Mouse (Mus musculus) MEL (cell line): ENCODE results near the gene Pum1. TPM values are rescaled to one million over a fixed set of nuclear protein-coding genes. Genes with fewer than 3 reads are reported as not detected.
A peak's percentile ranks its signal among the peaks of the same experiment; 100 is the strongest.

Experiments
- DNase-seq: peaks from one replicate; pipeline ENCODE4 v3.0.0; 2011; ENCODE audit warnings: low read depth, low spot score
- H3K27ac ChIP-seq: 2 replicates; pipeline ENCODE4 v1.5.1; 2012; ENCODE audit warnings: low read depth, mild to moderate bottlenecking, control low read depth, low read length, moderate library complexity; ENCODE audit not compliant: control insufficient read depth
- H3K27me3 ChIP-seq, 2 experiments: fragments of 150-350 bp in 1 of 2; sonication (generic) in 1 of 2; 2 replicates each; pipeline ENCODE4 v1.6.1; 2012; ENCODE audit warnings: low read length in 2 of 2, mild to moderate bottlenecking in 2 of 2, improper control_type of control experiment in 1 of 2, moderate library complexity in 1 of 2; ENCODE audit not compliant: insufficient read depth in 2 of 2, control insufficient read depth in 1 of 2
- H3K36me3 ChIP-seq, 2 experiments: 2 replicates each; pipeline ENCODE4 v1.6.1; 2012 to 2014; ENCODE audit warnings: low read length in 2 of 2, improper control_type of control experiment in 1 of 2, inconsistent platforms in 1 of 2, mild to moderate bottlenecking in 1 of 2; ENCODE audit not compliant: insufficient read depth in 2 of 2, control insufficient read depth in 1 of 2
- H3K4me1 ChIP-seq, 2 experiments: fragments of 150-350 bp in 1 of 2; sonication (generic) in 1 of 2; 2 replicates each; pipeline ENCODE4 v1.6.1; 2012; ENCODE audit warnings: low read length in 2 of 2, improper control_type of control experiment in 1 of 2, mild to moderate bottlenecking in 1 of 2; ENCODE audit not compliant: insufficient read depth in 2 of 2, control insufficient read depth in 1 of 2
- H3K4me3 ChIP-seq, 2 experiments: fragments of 150-350 bp in 1 of 2; sonication (generic) in 1 of 2; 2 replicates each; pipeline ENCODE4 v1.5.1; 2012; ENCODE audit warnings: low read depth in 2 of 2, low read length in 2 of 2, mild to moderate bottlenecking in 2 of 2, moderate library complexity in 2 of 2, control low read depth in 1 of 2, improper control_type of control experiment in 1 of 2; ENCODE audit not compliant: control insufficient read depth in 1 of 2, insufficient read depth in 1 of 2
- H3K79me2 ChIP-seq: 2 replicates; pipeline ENCODE4 v1.6.1; 2012; ENCODE audit warnings: mild to moderate bottlenecking, low read length, moderate library complexity; ENCODE audit not compliant: control insufficient read depth, poor library complexity, insufficient read depth
- H3K9ac ChIP-seq: 2 replicates; pipeline ENCODE4 v1.6.1; 2012; ENCODE audit warnings: low read depth, mild to moderate bottlenecking, control low read depth, low read length, moderate library complexity; ENCODE audit not compliant: control insufficient read depth, poor library complexity, severe bottlenecking
- H3K9me3 ChIP-seq: fragments of 150-350 bp; sonication (generic); replicated peaks from 2 replicates; pipeline ENCODE4 v1.6.1; 2012; ENCODE audit warnings: mild to moderate bottlenecking, low read length, improper control_type of control experiment, moderate library complexity; ENCODE audit not compliant: insufficient read depth
- CHD2 ChIP-seq: IDR thresholded peaks from 2 replicates; pipeline ENCODE4 v1.6.1; 2011; ENCODE audit warnings: low read length, improper control_type of control experiment
- E2F4 ChIP-seq: IDR thresholded peaks from 2 replicates; pipeline ENCODE4 v1.6.1; 2011; ENCODE audit warnings: low read depth, low read length, improper control_type of control experiment, borderline replicate concordance
- ELF1 ChIP-seq: IDR thresholded peaks from 2 replicates; pipeline ENCODE4 v1.6.1; 2014; ENCODE audit warnings: low read depth, mild to moderate bottlenecking, inconsistent platforms, low read length, improper control_type of control experiment, moderate library complexity
- ETS1 ChIP-seq: IDR thresholded peaks from 2 replicates; pipeline ENCODE4 v1.6.1; 2012; ENCODE audit warnings: low read depth, mild to moderate bottlenecking, inconsistent platforms, low read length, improper control_type of control experiment, moderate library complexity
- KAT2A ChIP-seq: conservative IDR thresholded peaks from 2 replicates; pipeline ENCODE4 v1.6.1; 2012; ENCODE audit warnings: low read depth, low read length, improper control_type of control experiment, inconsistent platforms
- MAX ChIP-seq: IDR thresholded peaks from 2 replicates; pipeline ENCODE4 v1.6.1; 2011; ENCODE audit warnings: low read length, improper control_type of control experiment
- MEF2A ChIP-seq: IDR thresholded peaks from 2 replicates; pipeline ENCODE4 v1.6.1; 2014; ENCODE audit warnings: low read depth, mild to moderate bottlenecking, inconsistent platforms, low read length, improper control_type of control experiment; ENCODE audit not compliant: poor library complexity, insufficient replicate concordance, severe bottlenecking; ENCODE audit errors: extremely low read depth
- POLR2A ChIP-seq, 2 experiments: IDR thresholded peaks; 2 replicates each; pipeline ENCODE4 v1.6.1; 2011 to 2012; ENCODE audit warnings: low read length in 2 of 2, mild to moderate bottlenecking in 2 of 2, control low read depth in 1 of 2, improper control_type of control experiment in 1 of 2, low read depth in 1 of 2, moderate library complexity in 1 of 2; ENCODE audit not compliant: control insufficient read depth in 1 of 2, insufficient read depth in 1 of 2, poor library complexity in 1 of 2
- POLR2AphosphoS5 ChIP-seq: IDR thresholded peaks from 2 replicates; pipeline ENCODE4 v1.6.1; 2012; ENCODE audit warnings: low read depth, borderline replicate concordance, mild to moderate bottlenecking, inconsistent platforms, low read length, moderate library complexity, mixed read lengths
- SMC3 ChIP-seq: IDR thresholded peaks from 2 replicates; pipeline ENCODE4 v1.6.1; 2011; ENCODE audit warnings: low read depth, low read length, improper control_type of control experiment
- TAL1 ChIP-seq: IDR thresholded peaks from 2 replicates; pipeline ENCODE4 v1.6.1; 2012; ENCODE audit warnings: mild to moderate bottlenecking, inconsistent platforms, low read length, moderate library complexity, mixed read lengths
- TCF12 ChIP-seq: IDR thresholded peaks from 2 replicates; pipeline ENCODE4 v1.6.1; 2014; ENCODE audit warnings: low read depth, mild to moderate bottlenecking, inconsistent platforms, low read length, improper control_type of control experiment, moderate library complexity
- UBTF ChIP-seq: IDR thresholded peaks from 2 replicates; pipeline ENCODE4 v1.6.1; 2012; ENCODE audit warnings: low read depth, mild to moderate bottlenecking, inconsistent platforms, low read length, improper control_type of control experiment, moderate library complexity, borderline replicate concordance; ENCODE audit not compliant: insufficient read depth
- ZMIZ1 ChIP-seq: IDR thresholded peaks from 2 replicates; pipeline ENCODE4 v1.6.1; 2012; ENCODE audit warnings: low read depth, mild to moderate bottlenecking, inconsistent platforms, low read length, improper control_type of control experiment, moderate library complexity
- ZNF384 ChIP-seq: IDR thresholded peaks from 2 replicates; pipeline ENCODE4 v1.6.1; 2012; ENCODE audit warnings: low read depth, mild to moderate bottlenecking, inconsistent platforms, low read length, improper control_type of control experiment
- polyA plus RNA-seq, 2 experiments: library from polyadenylated mRNA; stranded (reverse) in 1 of 2; unstranded in 1 of 2; fragments of >175 nt in 1 of 2; fragments of >200 nt in 1 of 2; gene quantifications; 2 replicates each; pipeline versions ENCODE4 v1.2.1 to v1.2.4; 2012; ENCODE audit warnings: low replicate concordance in 2 of 2, low read depth in 1 of 2; ENCODE audit not compliant: insufficient read length in 2 of 2, insufficient read depth in 1 of 2, missing spikeins in 1 of 2
- total RNA-seq: library from RNA; depleted of rRNA; stranded (reverse); fragments of 300-350 nt; gene quantifications from 2 replicates; pipeline ENCODE4 v1.2.3, GENCODE M21; 2012

Pum1 gene
- total and polyA plus RNA-seq, 3 experiments: 31.9 to 46.2 (median 36.1) TPM

DNA sequence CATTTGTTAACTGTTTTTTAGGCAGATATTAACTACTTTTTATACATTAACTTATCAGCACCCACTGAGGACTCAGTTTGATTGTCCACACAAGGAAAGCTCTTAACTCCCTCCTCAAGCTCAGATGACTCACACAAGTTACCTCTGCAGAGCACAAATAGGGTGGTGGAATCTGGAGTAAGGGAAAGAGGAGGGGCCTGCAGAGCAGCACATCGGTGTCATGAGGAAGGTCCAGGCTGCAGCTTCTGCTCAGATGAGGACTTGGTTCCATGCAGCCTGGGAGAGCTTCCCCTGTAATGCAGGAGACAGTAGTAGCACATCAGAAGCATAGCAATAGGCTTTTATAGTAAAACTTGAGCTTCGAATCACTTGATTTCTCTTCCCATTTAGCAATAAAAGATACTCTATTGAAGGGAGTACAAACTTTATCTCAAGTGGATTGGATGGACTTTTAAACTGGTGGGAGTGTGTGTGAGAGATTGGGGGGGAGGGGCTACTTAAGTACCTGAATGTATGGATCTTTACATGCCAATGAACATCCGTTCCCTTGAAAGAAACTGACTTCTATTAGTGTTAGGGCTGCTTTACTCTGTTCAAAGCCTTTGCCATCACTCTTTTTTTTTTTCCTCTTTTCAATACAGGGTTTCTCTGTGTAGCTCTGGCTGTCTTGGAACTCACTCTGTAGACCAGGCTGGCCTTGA is 39.9 kb downstream of the Pum1 start:
- Histone ChIP-seq H3K27ac (no peak overlapping the region), H3K4me1 (peaks cover 3 to 5% of the 10 kb centered on the region in 2 experiments; a peak in 3 of 4 replicates), H3K36me3 (peaks cover 31 to 65% of the 10 kb centered on the region in 2 experiments)

DNA sequence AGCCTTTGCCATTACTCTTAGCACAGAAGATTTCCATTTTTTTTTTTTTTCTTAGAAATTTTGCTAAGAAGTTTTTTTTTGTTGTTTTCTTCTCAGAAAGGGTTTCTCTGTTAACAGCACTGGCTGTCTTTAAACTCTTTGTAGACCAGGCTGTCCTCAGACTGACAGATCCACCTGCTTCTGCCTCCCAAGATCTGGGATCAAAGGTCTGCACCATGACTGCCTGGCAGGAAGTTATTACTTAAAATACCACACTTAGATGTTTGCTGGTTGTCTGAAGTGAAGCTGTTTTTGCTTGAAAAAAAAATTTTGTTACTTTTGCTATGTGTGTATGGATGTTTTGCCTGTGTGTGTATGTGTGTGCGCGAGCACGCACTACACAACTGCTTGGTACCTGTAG is 40.5 kb downstream of the Pum1 start:
- Histone ChIP-seq H3K4me1 (peaks cover 3 to 4% of the 10 kb centered on the region in 2 experiments; a peak in 3 of 4 replicates), H3K9ac (no peak overlapping the region), H3K79me2 (peaks cover 54% of the 10 kb centered on the region), H3K36me3 (peaks cover 27 to 63% of the 10 kb centered on the region in 2 experiments), H3K27ac (no peak overlapping the region), H3K4me3 (no peak overlapping the region), H3K9me3 (no peaks in the 10 kb centered on the region), H3K27me3 (no peaks in the 10 kb centered on the region)
- no peak for DNase-seq
- TF ChIP-seq TAL1 (no peak), ELF1 (no peak), POLR2A (IDR thresholded peaks at IDR 0.05; ENCODE audit: control insufficient read depth in 1 of 2, insufficient read depth in 1 of 2, low read depth in 1 of 2, low read length in 2 of 2, poor library complexity in 1 of 2) (0 out of 4 replicates have a peak, but pooled peaks of 1 of the 2 experiments have one; percentile 22)

More for the DNA sequence above, 39.9 kb downstream of the Pum1 start:
- TF ChIP-seq ZMIZ1 (no peak), ETS1 (no peak), UBTF (no peak)
- TF ChIP-seq, all 39 proteins: peak for 0
- Histone ChIP-seq H3K9ac (no peak overlapping the region), H3K4me3 (no peak overlapping the region), H3K79me2 (peaks cover 51% of the 10 kb centered on the region), H3K27me3 (no peaks in the 10 kb centered on the region), H3K9me3 (no peaks in the 10 kb centered on the region)
- DNase-seq: no peak

DNA sequence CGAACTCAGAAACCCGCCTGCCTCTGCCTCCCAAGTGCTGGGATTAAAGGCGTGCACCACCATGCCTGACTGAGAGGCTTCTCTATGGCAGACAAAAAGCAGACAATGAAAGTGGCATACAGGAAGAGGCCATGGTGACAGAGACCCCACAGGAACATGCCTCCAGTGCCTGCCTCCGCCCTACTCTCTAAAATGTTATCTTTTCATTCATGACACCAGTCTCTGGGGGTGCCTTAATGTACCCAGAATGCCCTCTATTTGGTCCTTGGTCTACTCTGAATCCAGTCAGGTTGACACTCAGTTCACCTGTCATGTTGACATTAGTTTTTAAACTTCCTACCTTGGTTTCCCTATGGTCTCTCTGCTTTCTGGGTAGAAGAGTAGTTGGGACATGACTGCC is 41.5 kb downstream of the Pum1 start:
- no peak for TF ChIP-seq TCF12
- TF ChIP-seq E2F4: no peak
- no peak for TF ChIP-seq POLR2AphosphoS5
- no peak for TF ChIP-seq ZNF384
- no peak for TF ChIP-seq CHD2
- no peak for TF ChIP-seq MEF2A
- TF ChIP-seq SMC3: no peak
- TF ChIP-seq MAX: no peak
- TF ChIP-seq KAT2A: no peak
- no peak for TF ChIP-seq ZMIZ1

More for the DNA sequence above, 41.5 kb downstream of the Pum1 start:
- H3K36me3 ChIP-seq: peaks cover 23 to 64% of the 10 kb centered on the region in 2 experiments
- DNase-seq: no peak
- no peaks in the 10 kb centered on the region for H3K27me3 ChIP-seq
- H3K9me3 ChIP-seq: no peaks in the 10 kb centered on the region
- no peak overlapping the region for H3K9ac ChIP-seq
- no peak overlapping the region for H3K27ac ChIP-seq
- H3K4me1 ChIP-seq: peaks cover 0 to 4% of the 10 kb centered on the region in 2 experiments; a peak in 2 of 4 replicates
- H3K4me3 ChIP-seq: no peak overlapping the region
- H3K79me2 ChIP-seq: peaks cover 58% of the 10 kb centered on the region
